Mouse (Mus musculus) liver, adult 2 months (tissue): ENCODE measurements around the gene Ncf4.

Experiments used
- CTCF ChIP-seq: fragments of 200-500 bp; IDR thresholded peaks from 2 replicates; pipeline ENCODE4 v1.5.1; 2011; ENCODE audit warnings: low read depth, low read length, control low read depth
- POLR2A ChIP-seq: fragments of 200-500 bp; IDR thresholded peaks from 2 replicates; pipeline ENCODE4 v1.6.1; 2011; ENCODE audit warnings: low read length, control low read depth; ENCODE audit not compliant: insufficient read depth; ENCODE audit errors: extremely low read depth

DNA sequence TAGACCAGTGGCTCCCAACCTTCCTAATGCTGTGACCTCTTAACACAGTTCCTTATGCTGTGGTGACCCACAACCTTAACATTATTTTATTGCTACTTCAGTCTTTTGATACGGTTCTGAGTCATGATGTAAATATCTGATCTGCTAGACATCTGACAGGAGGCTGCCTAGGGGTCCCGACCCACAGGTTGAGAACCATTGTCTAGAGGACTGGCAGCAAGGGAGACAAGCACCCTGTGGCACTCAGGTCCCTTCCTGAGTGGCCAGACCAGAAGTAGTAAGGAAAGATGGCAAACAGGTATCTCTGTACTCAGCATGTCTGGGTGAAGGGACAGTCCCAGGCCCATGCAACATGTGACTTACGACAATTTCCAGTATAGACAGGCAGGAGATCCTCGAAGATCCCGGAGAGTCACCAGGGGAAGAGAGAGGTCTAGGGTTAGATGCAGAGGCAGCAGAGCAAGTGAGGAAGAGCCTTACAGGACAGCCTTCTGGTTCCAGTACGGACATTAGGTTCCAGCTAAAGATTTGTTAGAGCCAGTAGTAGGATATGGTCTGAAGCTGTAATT is 59.1 kb downstream of the Ncf4 start:
- TF ChIP-seq CTCF (no peak), POLR2A (no peak)
